Comparison of ENCODE assay signal across 23 mouse cellular contexts in the genomic region with DNA sequence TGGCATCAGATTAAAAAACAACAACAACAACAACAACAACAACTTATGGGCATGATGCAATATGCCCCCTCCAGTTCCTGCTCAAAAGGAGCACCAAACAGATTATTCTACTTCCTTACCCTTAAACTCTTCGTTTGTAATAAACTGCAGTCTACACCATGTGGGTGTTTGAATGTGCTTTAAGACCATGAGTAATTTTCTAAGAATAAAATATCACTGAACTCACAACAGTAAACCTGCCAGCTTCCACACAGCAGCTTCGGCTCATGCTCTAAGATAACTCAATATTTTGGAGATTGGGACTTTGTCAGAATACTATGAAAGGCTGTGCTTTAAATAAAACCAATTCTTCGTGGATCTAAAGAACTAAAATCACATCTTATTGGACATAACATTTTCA. TPM values are rescaled to one million over a fixed set of nuclear protein-coding genes. Genes with fewer than 3 reads are reported as not detected.
A peak's percentile ranks its signal among the peaks of the same experiment; 100 is the strongest.
DNase-seq lines count a peak whose midpoint lies in the region; ATAC-seq lines count a peak whose summit lies in the region.
"Had no signal": no experiment of that assay in that cellular context is flagged by ENCODE, and none has a peak within 500 bp of the region (broad histone marks: within the 10 kb centered on the region; RNA-seq: fewer than 3 reads in every experiment).

No protein-coding gene starts in this region.

- peaks cover 2% of the 10 kb centered on the region for H3K4me1 ChIP-seq in neural tube, embryonic 15.5 days
- peaks cover 4% of the 10 kb centered on the region for H3K4me1 ChIP-seq in hindbrain, embryonic 13.5 days (replicated peaks)

- 79% methylated on average over 3 of the region's 3 CpGs for WGBS in neural tube, embryonic 15.5 days
- 78% methylated on average over 3 of the region's 3 CpGs for WGBS in hindbrain, embryonic 13.5 days

- H3K9ac ChIP-seq in neural tube, embryonic 15.5 days (replicated peaks) = no peak overlapping the region
- no peak overlapping the region for H3K9ac ChIP-seq in hindbrain, embryonic 13.5 days

- ATAC-seq in frontal cortex, adult (ENCODE audit: low TSS enrichment) = peak; percentile 96
- ATAC-seq in neural tube, embryonic 15.5 days (ENCODE audit: low FRiP score) = no peak
- ATAC-seq in hindbrain, embryonic 13.5 days (ENCODE audit: low FRiP score) = no peak
- ATAC-seq: activated CD4-positive, CD25-positive, alpha-beta regulatory T cell, adult 4 months; CD4-positive, CD25-positive, alpha-beta regulatory T cell, adult 4 months; Patski had no signal

- no peaks in the 10 kb centered on the region for H3K27me3 ChIP-seq in neural tube, embryonic 15.5 days (replicated peaks)
- H3K27me3 ChIP-seq in hindbrain, embryonic 13.5 days = no peaks in the 10 kb centered on the region
- H3K27me3 ChIP-seq: CH12.LX, Patski had no signal

- DNase-seq in frontal cortex, postnatal 14 days (ENCODE audit: low spot score in 2 of 2) = no peak
- DNase-seq in brain, adult 2 months (ENCODE audit: low read depth, low spot score) = peak; percentile 71
- peak; percentile 57 for DNase-seq in telencephalon, adult 2 months (ENCODE audit: low read depth, low spot score)
- DNase-seq: adrenal gland, adult 2 months; adrenal gland, adult 8-10 months; adrenal gland, postnatal 10 days; adrenal gland, postnatal 14 days; adrenal gland, postnatal 25 days; adrenal gland, postnatal 36 days; B cell, adult 2 months; cerebellum, adult 11 months; cerebellum, adult 11-12 months; cerebellum, adult 18-20 months; cerebellum, adult 2 months had no signal

- no peaks in the 10 kb centered on the region for H3K36me3 ChIP-seq in neural tube, embryonic 15.5 days
- no peaks in the 10 kb centered on the region for H3K36me3 ChIP-seq in hindbrain, embryonic 13.5 days
- H3K36me3 ChIP-seq: G1E had no signal

- no peak overlapping the region for H3K27ac ChIP-seq in neural tube, embryonic 15.5 days (replicated peaks)
- H3K27ac ChIP-seq in hindbrain, embryonic 13.5 days = no peak overlapping the region

- H3K9me3 ChIP-seq in neural tube, embryonic 15.5 days (replicated peaks) = no peaks in the 10 kb centered on the region
- H3K9me3 ChIP-seq in hindbrain, embryonic 13.5 days = no peaks in the 10 kb centered on the region
- H3K9me3 ChIP-seq: G1E had no signal

- no peak overlapping the region for H3K4me3 ChIP-seq in neural tube, embryonic 15.5 days (replicated peaks)
- no peak overlapping the region for H3K4me3 ChIP-seq in hindbrain, embryonic 13.5 days

- H3K4me2 ChIP-seq in neural tube, embryonic 15.5 days = no peak overlapping the region
- no peak overlapping the region for H3K4me2 ChIP-seq in hindbrain, embryonic 13.5 days

RNA-seq across cellular contexts. Expression of a gene that starts 17.6 kb away (rescaled TPM):
- 29.4 and 34.9 TPM in 2 replicates for polyA plus RNA-seq in neural tube, embryonic 15.5 days (2015; fragmentation: Nextera tagmentation; extraction: Ambion mirVana)
- 30.4 and 31.3 TPM in 2 replicates for polyA plus RNA-seq in hindbrain, embryonic 13.5 days (2015; fragmentation: Nextera tagmentation; extraction: Ambion mirVana)

RNA-seq across cellular contexts. Expression of a gene that starts 32.2 kb away (rescaled TPM):
- 30.0 and 31.5 TPM in 2 replicates for polyA plus RNA-seq in neural tube, embryonic 15.5 days (2015; fragmentation: Nextera tagmentation; extraction: Ambion mirVana)
- polyA plus RNA-seq in hindbrain, embryonic 13.5 days (2015; fragmentation: Nextera tagmentation; extraction: Ambion mirVana) = 39.6 and 43.2 TPM in 2 replicates
- polyA plus RNA-seq: adrenal gland, adult 2 months; C2C12; G1E had no signal

Comparison
In these comparisons a context has a peak if more than half of its experiments do, and no peak if none do; other contexts are left out.
1. DNase-seq: peak in brain, adult 2 months (single experiment) and telencephalon, adult 2 months (single experiment); none in frontal cortex, postnatal 14 days (0 of 2).